Mouse (Mus musculus): ENCODE data around the gene Gdf11. TPM values are rescaled to one million over a fixed set of nuclear protein-coding genes. Genes with fewer than 3 reads are reported as not detected.

Gdf11 gene
- polyA plus RNA-seq, 1 experiment from 2014 or later, result 5.8 TPM

Other genes with a start within 250 kb of the Gdf11 start
- gene Ikzf4, start 245.7 kb downstream of the Gdf11 start, polyA plus RNA-seq (2015; fragmentation: Nextera tagmentation; extraction: Ambion mirVana), result 15.3 and 18.9 TPM in 2 replicates
- 14.9 and 16.1 TPM in 2 replicates for gene Suox, start 217.6 kb downstream of the Gdf11 start, polyA plus RNA-seq (2015; fragmentation: Nextera tagmentation; extraction: Ambion mirVana)
- 118 and 130 TPM in 2 replicates for gene Rab5b, start 195.5 kb downstream of the Gdf11 start, polyA plus RNA-seq (2015; fragmentation: Nextera tagmentation; extraction: Ambion mirVana)
- 0.83 and 0.97 TPM in 2 replicates for gene Pmel, start 187.5 kb downstream of the Gdf11 start, polyA plus RNA-seq (2015; fragmentation: Nextera tagmentation; extraction: Ambion mirVana)
- gene Cdk2, start 186.7 kb downstream of the Gdf11 start, polyA plus RNA-seq (2015; fragmentation: Nextera tagmentation; extraction: Ambion mirVana), result 18.3 and 24.2 TPM in 2 replicates
- 7.4 and 8.8 TPM in 2 replicates for gene Dgka, start 146.9 kb downstream of the Gdf11 start, polyA plus RNA-seq (2015; fragmentation: Nextera tagmentation; extraction: Ambion mirVana)
- gene Pym1, start 143.8 kb downstream of the Gdf11 start, polyA plus RNA-seq (2015; fragmentation: Nextera tagmentation; extraction: Ambion mirVana), result 40.8 and 46.3 TPM in 2 replicates
- gene Mmp19, start 100.8 kb downstream of the Gdf11 start, polyA plus RNA-seq (2015; fragmentation: Nextera tagmentation; extraction: Ambion mirVana), result 0.45 and 0.74 TPM in 2 replicates
- gene Dnajc14, start 87.7 kb downstream of the Gdf11 start, polyA plus RNA-seq (2015; fragmentation: Nextera tagmentation; extraction: Ambion mirVana), result 49.6 and 53.2 TPM in 2 replicates
- gene Tmem198b, start 87.3 kb downstream of the Gdf11 start, polyA plus RNA-seq (2015; fragmentation: Nextera tagmentation; extraction: Ambion mirVana), result 19.6 and 20.4 TPM in 2 replicates
- gene Sarnp, start 74.4 kb downstream of the Gdf11 start, polyA plus RNA-seq (2015; fragmentation: Nextera tagmentation; extraction: Ambion mirVana), result 137 and 142 TPM in 2 replicates
- gene Ormdl2, start 70.1 kb downstream of the Gdf11 start, polyA plus RNA-seq (2015; fragmentation: Nextera tagmentation; extraction: Ambion mirVana), result 23.6 and 27.6 TPM in 2 replicates
- gene Cd63, start 9.3 kb upstream of the Gdf11 start, polyA plus RNA-seq (2015; fragmentation: Nextera tagmentation; extraction: Ambion mirVana), result 322 and 343 TPM in 2 replicates
- 29.6 and 30.0 TPM in 2 replicates for gene Rdh5, start 31.2 kb upstream of the Gdf11 start, polyA plus RNA-seq (2015; fragmentation: Nextera tagmentation; extraction: Ambion mirVana)
- gene Bloc1s1, start 32.3 kb upstream of the Gdf11 start, polyA plus RNA-seq (2015; fragmentation: Nextera tagmentation; extraction: Ambion mirVana), result 247 and 278 TPM in 2 replicates
- gene Itga7, start 42.1 kb upstream of the Gdf11 start, polyA plus RNA-seq (2015; fragmentation: Nextera tagmentation; extraction: Ambion mirVana), result 12.7 and 12.8 TPM in 2 replicates
- not detected in 2 replicates for gene Mettl7b, start 69.3 kb upstream of the Gdf11 start, polyA plus RNA-seq (2015; fragmentation: Nextera tagmentation; extraction: Ambion mirVana)
- not detected in 2 replicates for gene Olfr9, start 97.7 kb upstream of the Gdf11 start, polyA plus RNA-seq (2015; fragmentation: Nextera tagmentation; extraction: Ambion mirVana)
- gene Olfr763, start 119.1 kb upstream of the Gdf11 start, polyA plus RNA-seq (2015; fragmentation: Nextera tagmentation; extraction: Ambion mirVana), result not detected in 2 replicates
- not detected in 2 replicates for gene Olfr764-ps1, start 148.2 kb upstream of the Gdf11 start, polyA plus RNA-seq (2015; fragmentation: Nextera tagmentation; extraction: Ambion mirVana)
- gene Olfr765, start 158.3 kb upstream of the Gdf11 start, polyA plus RNA-seq (2015; fragmentation: Nextera tagmentation; extraction: Ambion mirVana), result not detected in 2 replicates
- gene Olfr766-ps1, start 177.3 kb upstream of the Gdf11 start, polyA plus RNA-seq (2015; fragmentation: Nextera tagmentation; extraction: Ambion mirVana), result not detected in 2 replicates
- gene Olfr767, start 191.2 kb upstream of the Gdf11 start, polyA plus RNA-seq (2015; fragmentation: Nextera tagmentation; extraction: Ambion mirVana), result not detected in 2 replicates
- gene Olfr768, start 207.7 kb upstream of the Gdf11 start, polyA plus RNA-seq (2015; fragmentation: Nextera tagmentation; extraction: Ambion mirVana), result not detected in 2 replicates
- not detected in 2 replicates for gene Olfr769, start 226.1 kb upstream of the Gdf11 start, polyA plus RNA-seq (2015; fragmentation: Nextera tagmentation; extraction: Ambion mirVana)
- not detected in 2 replicates for gene Olfr770, start 247.3 kb upstream of the Gdf11 start, polyA plus RNA-seq (2015; fragmentation: Nextera tagmentation; extraction: Ambion mirVana)

All from hindbrain, embryonic 16.5 days (tissue).